Mouse (Mus musculus) lung, adult 2 months (tissue): ENCODE measurements at regions not wholly inside any gene's neighbourhood (a gene's known extent, or its start where the extent isn't known, plus 50 kb on each side); places are given as distances from the start of the nearest gene placed in this dataset.

Experiments
- DNase-seq: peaks from one replicate; pipeline ENCODE4 v3.0.0; 2022
- H3K4me1 ChIP-seq: fragments of 200-500 bp; 2 replicates; pipeline ENCODE4 v1.6.1; 2011; ENCODE audit warnings: low read length; ENCODE audit not compliant: control insufficient read depth, insufficient read depth
- H3K4me3 ChIP-seq: fragments of 200-500 bp; replicated peaks from 2 replicates; pipeline ENCODE3; 2011; ENCODE audit warnings: low read depth, mild to moderate bottlenecking, control low read depth, low read length; ENCODE audit errors: extremely low read depth
- CTCF ChIP-seq: fragments of 200-500 bp; IDR thresholded peaks from 2 replicates; pipeline ENCODE4 v1.5.1; 2011; ENCODE audit warnings: mild to moderate bottlenecking, low read length, control low read depth; ENCODE audit not compliant: insufficient read depth
- POLR2A ChIP-seq: fragments of 200-500 bp; IDR thresholded peaks from 2 replicates; pipeline ENCODE4 v1.6.1; 2011; ENCODE audit warnings: low read depth, mild to moderate bottlenecking, control low read depth, low read length, borderline replicate concordance; ENCODE audit errors: extremely low read depth
- WGBS: fragments of 180-500 bp; shearing (Covaris S2); methylation state at CpG from one replicate; pipeline ENCODE4 v1.1.7; 2018; 5-methylcytosine and 5-hydroxymethylcytosine counted together

DNA sequence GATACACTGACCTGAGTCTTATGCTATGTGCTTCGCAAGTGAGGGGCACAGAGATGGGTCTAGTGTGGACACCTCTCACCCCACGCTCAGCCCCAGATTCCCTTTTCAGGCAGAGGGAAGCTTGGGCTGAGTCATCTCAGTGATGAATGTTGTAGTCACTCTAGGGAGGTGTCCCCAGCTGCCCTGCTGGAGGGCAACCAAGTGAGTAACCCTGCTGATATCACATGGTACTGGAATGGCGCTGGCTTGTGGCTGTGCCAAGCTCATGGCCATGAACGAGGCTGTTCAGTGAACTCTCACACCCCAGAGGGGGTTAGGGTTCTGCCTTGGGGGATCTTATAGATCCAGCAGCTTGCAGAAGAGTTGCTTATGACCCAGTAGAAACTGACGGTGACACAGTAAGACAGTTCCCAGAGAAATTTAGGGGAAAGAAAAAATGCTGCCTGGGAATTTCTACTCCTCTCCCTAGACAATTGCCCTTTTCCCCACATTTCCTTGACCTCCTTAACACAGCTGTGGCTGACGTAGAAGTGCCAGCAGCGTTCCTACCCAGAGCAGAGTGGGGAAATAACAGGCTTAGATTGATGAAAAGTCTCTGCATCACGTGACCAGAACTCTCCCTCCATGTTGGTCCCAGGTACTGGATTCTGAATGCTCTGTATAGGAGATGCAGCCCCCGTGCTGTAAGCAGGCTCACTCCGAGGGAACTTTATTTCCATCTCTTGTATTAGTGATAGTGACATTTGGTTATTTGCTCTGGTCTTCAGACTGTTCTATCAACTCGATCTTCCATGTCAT is 107.6 kb upstream of the Dusp10 start:
- no peak overlapping the region for H3K4me3 ChIP-seq
- no peak for TF ChIP-seq CTCF
- TF ChIP-seq POLR2A, result no peak
- 0 out of 2 replicates have a peak, but pooled peaks cover 2% of the 10 kb centered on the region for H3K4me1 ChIP-seq
- no peak for DNase-seq
- 62% methylated on average over 11 of the region's 11 CpGs for WGBS

DNA sequence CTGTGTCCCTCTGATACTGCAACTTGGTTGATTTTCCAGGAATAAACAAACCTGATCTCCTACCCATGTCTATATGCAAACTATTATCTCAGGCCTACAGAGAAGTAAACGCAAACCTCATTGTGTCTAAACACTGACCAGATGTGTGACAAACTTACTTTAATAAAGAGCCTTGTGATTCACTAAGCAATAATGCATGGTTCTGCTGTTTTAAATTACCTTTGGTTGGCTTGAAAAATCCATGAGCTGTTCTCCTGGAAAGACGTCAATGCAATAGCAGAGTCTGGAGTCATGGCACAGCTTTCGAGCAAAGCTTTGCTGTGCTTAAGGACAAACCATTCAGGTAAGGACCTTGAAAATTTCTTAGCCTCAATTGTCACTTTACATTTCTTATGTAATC is 95.4 kb upstream of the Dusp10 start:
- Histone ChIP-seq H3K4me1 (no peaks in the 10 kb centered on the region), H3K4me3 (no peak overlapping the region)
- TF ChIP-seq CTCF (no peak), POLR2A (no peak)
- 92% methylated on average over 3 of the region's 3 CpGs for WGBS
- no peak for DNase-seq

DNA sequence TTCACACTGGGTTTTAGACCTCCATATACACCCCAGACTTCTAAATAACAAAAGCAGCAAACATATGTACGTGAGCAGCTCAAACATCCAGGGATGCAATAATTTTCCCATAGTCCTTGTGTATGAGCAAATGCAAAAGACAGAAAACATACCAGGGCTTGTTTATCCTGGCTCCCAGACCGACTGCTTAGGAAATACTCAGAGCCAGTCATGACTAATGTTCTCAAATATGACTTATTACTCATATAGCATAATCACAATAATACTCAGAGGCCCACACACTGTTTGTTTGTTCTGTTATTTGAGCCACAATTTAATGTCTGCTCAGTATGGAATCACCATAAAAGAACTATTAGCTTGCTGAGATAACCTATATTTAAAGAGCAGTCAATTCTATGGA is 91.8 kb upstream of the Dusp10 start:
- no peak for DNase-seq
- WGBS, result 52% methylated on average over 2 of the region's 2 CpGs

DNA sequence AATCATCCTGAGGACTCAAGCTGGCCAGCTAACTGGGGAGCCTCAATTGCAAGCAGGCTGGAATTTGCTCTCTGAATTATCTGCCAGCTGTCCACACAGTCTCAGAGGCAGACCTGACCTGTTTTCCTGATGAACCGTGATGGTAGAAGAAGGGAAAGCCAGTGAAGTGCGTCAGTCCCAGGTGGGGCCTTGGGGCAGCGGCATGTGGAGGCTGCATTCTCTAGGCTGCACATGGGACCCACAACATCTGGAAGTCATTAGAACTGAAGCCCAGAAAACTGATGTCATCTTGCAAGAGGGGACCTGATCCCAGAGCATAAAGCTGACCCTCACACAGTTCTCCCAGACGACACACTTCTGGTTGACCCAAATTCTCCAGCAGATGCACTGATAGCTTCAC is 84.6 kb upstream of the Dusp10 start:
- no peak for DNase-seq

More for the DNA sequence above, 91.8 kb upstream of the Dusp10 start:
- no peak overlapping the region for H3K4me3 ChIP-seq
- TF ChIP-seq POLR2A, result no peak
- no peak for TF ChIP-seq CTCF
- H3K4me1 ChIP-seq, result no peaks in the 10 kb centered on the region

DNA sequence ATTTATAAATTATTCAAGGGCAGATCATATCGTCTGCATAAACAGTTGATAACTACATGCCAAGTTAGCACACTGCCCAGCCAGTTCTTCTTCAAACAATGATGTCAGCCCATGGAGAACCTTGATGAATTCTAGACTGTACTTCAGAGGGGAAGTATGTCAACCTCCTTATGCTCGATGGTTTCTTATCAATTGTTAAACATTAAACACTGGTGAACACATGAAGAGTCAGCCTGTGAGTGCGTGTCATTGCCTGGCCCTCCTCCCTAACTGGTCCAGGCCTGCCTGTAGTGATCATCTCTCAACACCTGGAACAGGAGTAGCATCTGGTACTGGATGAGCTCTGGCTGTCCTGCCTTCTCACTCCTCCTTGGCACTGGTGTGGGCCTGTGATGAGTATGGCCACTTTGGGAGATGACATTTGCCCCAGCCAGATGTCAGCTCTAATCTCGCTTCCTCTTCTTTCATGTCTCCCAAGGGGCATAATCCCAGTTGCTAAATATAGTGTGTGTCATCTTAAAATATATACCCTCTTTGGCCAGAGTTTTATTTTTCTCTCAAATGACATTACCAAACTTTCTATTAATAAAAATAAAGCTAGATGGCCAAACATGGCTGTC is 82.6 kb upstream of the Dusp10 start:
- Histone ChIP-seq H3K4me1 (peaks cover 3% of the 10 kb centered on the region; the same call in 1 of the 2 replicates), H3K4me3 (no peak overlapping the region)
- WGBS, result 42% methylated on average over 4 of the region's 4 CpGs
- DNase-seq, result no peak
- TF ChIP-seq POLR2A (no peak), CTCF (no peak)

More for the DNA sequence above, 84.6 kb upstream of the Dusp10 start:
- H3K4me1 ChIP-seq, result peaks cover 3% of the 10 kb centered on the region; the same call in 1 of the 2 replicates
- 61% methylated on average over 4 of the region's 4 CpGs for WGBS
- H3K4me3 ChIP-seq, result no peak overlapping the region
- TF ChIP-seq CTCF (no peak), POLR2A (no peak)

DNA sequence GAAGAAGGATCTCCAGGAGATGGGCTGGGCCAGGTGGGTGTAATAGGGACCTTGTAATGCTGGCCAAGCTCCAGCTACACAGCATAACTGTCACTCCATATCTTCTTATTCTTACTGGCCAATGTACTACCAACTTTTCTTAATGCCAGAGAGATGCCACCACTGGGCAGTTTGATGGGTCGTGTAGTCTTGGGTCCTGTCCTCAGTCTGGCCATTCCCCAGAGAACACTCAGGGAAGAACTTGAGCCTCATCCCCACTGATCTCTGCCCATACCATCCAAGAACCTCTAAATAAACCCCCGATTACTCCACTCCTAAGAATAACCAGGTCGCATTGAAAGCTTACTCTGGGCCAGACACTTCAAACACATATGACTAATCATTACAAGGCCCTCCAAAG is 82.0 kb upstream of the Dusp10 start:
- TF ChIP-seq POLR2A (no peak), CTCF (no peak)
- no peak overlapping the region for H3K4me3 ChIP-seq
- WGBS, result 60% methylated on average over 3 of the region's 3 CpGs
- no peak for DNase-seq
- H3K4me1 ChIP-seq, result peaks cover 3% of the 10 kb centered on the region; the same call in 1 of the 2 replicates

- DNase-seq, result no peak
- TF ChIP-seq CTCF, result no peak
- TF ChIP-seq POLR2A, result no peak
- Histone ChIP-seq H3K4me3 (no peak overlapping the region), H3K4me1 (peaks cover 3% of the 10 kb centered on the region; the same call in 1 of the 2 replicates)
- 61% methylated on average over 2 of the region's 2 CpGs for WGBS
Measured at GRCm38 (mm10) chr1:183933845-183934244, 79.3 kb upstream of the Dusp10 start.

DNA sequence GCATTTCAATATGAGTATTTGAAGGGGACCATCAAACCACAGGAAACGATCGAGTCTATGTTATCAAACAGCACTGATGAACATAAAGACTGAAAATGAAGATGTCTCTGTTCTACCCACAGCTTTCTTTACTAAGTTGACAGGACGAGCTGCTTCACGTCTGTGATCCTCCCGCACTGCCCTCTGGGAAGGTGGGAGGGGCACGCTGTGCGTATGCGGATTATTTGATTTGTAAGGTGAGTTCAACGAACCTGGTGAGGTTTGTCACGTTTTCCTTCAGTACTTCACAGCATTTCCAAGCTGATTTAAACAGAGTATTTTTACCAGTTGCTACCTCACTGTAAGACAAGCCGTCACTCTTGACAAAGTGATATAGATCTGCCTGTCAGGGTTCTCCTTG is 75.9 kb upstream of the Dusp10 start:
- H3K4me3 ChIP-seq, result no peak overlapping the region
- H3K4me1 ChIP-seq, result no peaks in the 10 kb centered on the region
- DNase-seq, result no peak
- TF ChIP-seq CTCF (no peak), POLR2A (no peak)
- WGBS, result 91% methylated on average over 11 of the region's 11 CpGs

DNA sequence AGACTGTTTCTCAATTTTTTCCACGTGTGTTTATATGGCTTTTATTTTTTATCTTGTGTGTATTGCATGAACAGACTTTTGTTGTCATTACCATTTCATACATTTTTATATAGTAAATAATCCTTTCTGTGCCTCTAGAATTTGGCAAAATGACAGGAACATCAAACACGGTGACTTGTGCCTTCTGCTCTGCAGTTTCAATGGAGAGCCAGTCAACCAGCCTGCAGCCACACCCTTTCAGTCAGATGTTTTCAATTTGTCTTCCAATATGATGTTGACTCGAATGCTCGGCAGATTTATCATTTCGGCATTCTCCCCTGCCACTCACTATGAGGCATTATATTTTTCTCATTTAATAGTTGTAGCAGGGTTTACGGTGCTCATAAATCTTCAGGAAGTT is 74.7 kb upstream of the Dusp10 start:
- WGBS, result 71% methylated on average over 6 of the region's 6 CpGs

GRCm38 (mm10) chr1:183940706-183941105 is 72.4 kb upstream of the Dusp10 start:
- no peak overlapping the region for H3K4me3 ChIP-seq
- TF ChIP-seq CTCF (no peak), POLR2A (no peak)
- WGBS, result 87% methylated on average over 2 of the region's 2 CpGs
- H3K4me1 ChIP-seq, result no peaks in the 10 kb centered on the region
- DNase-seq, result no peak

More for the DNA sequence above, 74.7 kb upstream of the Dusp10 start:
- Histone ChIP-seq H3K4me1 (no peaks in the 10 kb centered on the region), H3K4me3 (no peak overlapping the region)
- no peak for TF ChIP-seq CTCF
- TF ChIP-seq POLR2A, result no peak
- no peak for DNase-seq
